Mouse (Mus musculus) intestine, embryonic 14.5 days (tissue): ENCODE results near the gene Clec16a. TPM values are rescaled to one million over a fixed set of nuclear protein-coding genes. Genes with fewer than 3 reads are reported as not detected.

Experiments
- ATAC-seq: fragments of 200-750 bp; cut with Nextera tagmentation; replicated peaks from 2 replicates; pipeline ENCODE4 v1.8.0; 2017; ENCODE audit warnings: low read depth, moderate number of reproducible peaks, moderate TSS enrichment, moderate library complexity; ENCODE audit not compliant: low FRiP score, low TSS enrichment
- DNase-seq: peaks from one replicate; pipeline ENCODE4 v3.0.0-alpha.2; 2018; ENCODE audit warnings: low spot score
- H3K27ac ChIP-seq: fragments of 300-500 bp; sonication (generic); 2 replicates; pipeline ENCODE4 v1.5.1; 2014; ENCODE audit warnings: low read depth, mild to moderate bottlenecking, control low read depth
- H3K27me3 ChIP-seq: fragments of 300-500 bp; sonication (generic); replicated peaks from 2 replicates; pipeline ENCODE4 v1.6.1; 2014; ENCODE audit warnings: low read length, control low read depth; ENCODE audit not compliant: control insufficient read depth, insufficient read depth
- H3K36me3 ChIP-seq: fragments of 300-500 bp; sonication (generic); 2 replicates; pipeline ENCODE4 v1.6.1; 2014; ENCODE audit warnings: low read length, control low read depth; ENCODE audit not compliant: control insufficient read depth, insufficient read depth
- H3K4me1 ChIP-seq: fragments of 300-500 bp; sonication (generic); replicated peaks from 2 replicates; pipeline ENCODE4 v1.6.1; 2014; ENCODE audit warnings: low read length, control low read depth, mixed read lengths; ENCODE audit not compliant: control insufficient read depth, insufficient read depth
- H3K4me2 ChIP-seq: fragments of 300-500 bp; sonication (generic); 2 replicates; pipeline ENCODE4 v1.6.1; 2014; ENCODE audit warnings: low read length
- H3K4me3 ChIP-seq: fragments of 300-500 bp; sonication (generic); 2 replicates; pipeline ENCODE4 v1.5.1; 2014; ENCODE audit warnings: low read depth, low read length, control low read depth, mixed read lengths
- H3K9ac ChIP-seq: fragments of 300-500 bp; sonication (generic); 2 replicates; pipeline ENCODE4 v1.6.1; 2014; ENCODE audit warnings: mild to moderate bottlenecking, low read length
- H3K9me3 ChIP-seq: fragments of 300-500 bp; sonication (generic); 2 replicates; pipeline ENCODE4 v1.6.1; 2016; ENCODE audit warnings: low read length, control low read depth; ENCODE audit not compliant: control insufficient read depth
- WGBS: fragments of 180-500 bp; shearing (Covaris S2); extraction: QIAGEN DNeasy Blood & Tissue Kit; methylation state at CpG from one replicate; pipeline ENCODE4 v1.1.7; 2014; 5-methylcytosine and 5-hydroxymethylcytosine counted together
- polyA plus RNA-seq: library from polyadenylated mRNA; unstranded; fragments of >200 nt; fragmentation: Nextera tagmentation; extraction: Ambion mirVana; gene quantifications from 2 replicates; pipeline ENCODE4 v1.2.1, GENCODE M21; 2014

Gene Clec16a
- polyA plus RNA-seq, 1 experiment from 2014 or later: 26.6 TPM

DNA sequence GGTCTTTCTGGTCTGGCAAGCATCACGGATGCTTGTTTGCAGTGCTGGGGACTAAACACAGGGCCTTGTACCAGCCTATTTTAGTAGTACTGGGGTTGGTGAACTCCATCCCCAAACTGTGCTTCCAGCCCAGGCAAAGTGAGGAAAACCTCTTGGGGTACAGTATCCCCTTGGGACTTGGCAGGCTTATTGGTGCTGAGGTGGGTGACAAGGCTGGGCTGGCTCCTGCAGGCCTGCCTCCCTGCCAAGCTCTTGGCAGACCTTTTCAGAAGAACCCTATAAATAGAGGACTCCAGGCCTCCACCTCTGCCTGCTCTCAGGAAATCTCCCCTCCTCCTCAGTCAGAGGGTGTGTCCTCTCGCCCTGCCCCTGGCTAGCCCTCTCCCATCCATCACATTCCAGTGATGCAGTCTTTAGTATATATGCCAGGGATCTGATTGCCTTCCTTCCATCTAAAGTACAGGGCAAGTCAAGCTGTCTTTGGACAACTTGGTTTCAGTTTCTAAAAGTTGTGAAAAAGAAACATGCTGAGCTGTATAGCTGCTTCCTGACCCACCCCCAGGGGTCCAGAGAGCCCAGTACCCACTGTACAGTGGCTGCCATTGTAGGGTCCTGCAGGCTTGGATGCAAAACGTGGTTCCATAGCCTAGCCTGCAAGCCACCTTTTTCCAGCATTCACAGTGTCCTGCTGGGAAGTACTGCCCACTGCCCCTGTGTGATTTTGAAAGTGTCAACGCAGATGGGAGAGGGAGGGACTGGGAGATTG is 241.8 kb downstream of the Clec16a start:
- DNase-seq: no peak

DNA sequence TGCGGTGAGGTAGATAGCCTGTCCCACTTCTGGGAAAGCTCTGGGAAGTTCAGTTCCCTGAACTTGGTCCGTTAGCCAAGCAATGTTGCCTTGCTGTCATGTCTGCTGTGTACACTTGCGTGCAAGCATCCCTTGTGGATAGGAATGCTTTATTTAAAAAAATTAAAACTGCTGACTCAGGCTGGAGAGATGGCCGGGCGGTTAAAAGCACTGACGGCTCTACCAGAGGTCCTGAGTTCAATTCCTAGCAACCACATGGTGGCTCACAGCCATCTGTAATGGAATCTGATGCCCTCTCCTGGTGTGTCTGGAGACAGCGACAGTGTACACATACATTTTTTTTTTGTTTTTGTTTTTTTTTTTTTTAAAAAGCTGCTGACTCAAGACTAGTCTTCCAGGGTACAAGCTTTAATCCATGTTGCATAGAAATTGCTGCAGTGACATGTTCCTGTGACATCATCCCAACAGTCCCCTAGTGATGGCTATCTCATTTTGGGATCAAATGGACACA is 242.5 kb downstream of the Clec16a start:
- Histone ChIP-seq H3K4me1 (peaks cover 16% of the 10 kb centered on the region; the same call in 1 of the 2 replicates), H3K27ac (no peak overlapping the region), H3K27me3 (no peaks in the 10 kb centered on the region), H3K4me2 (no peak overlapping the region), H3K36me3 (no peaks in the 10 kb centered on the region), H3K9ac (no peak overlapping the region), H3K9me3 (no peaks in the 10 kb centered on the region), H3K4me3 (no peak overlapping the region)
- 80% methylated on average over 7 of the region's 7 CpGs for WGBS
- no peak for ATAC-seq
- DNase-seq: no peak

More for the DNA sequence above, 241.8 kb downstream of the Clec16a start:
- Histone ChIP-seq H3K4me2 (peak overlapping the region; percentile 99; the same call in 1 of the 2 replicates), H3K4me3 (no peak overlapping the region), H3K9me3 (no peaks in the 10 kb centered on the region), H3K27ac (no peak overlapping the region), H3K36me3 (no peaks in the 10 kb centered on the region), H3K27me3 (no peaks in the 10 kb centered on the region), H3K9ac (no peak overlapping the region), H3K4me1 (peaks cover 22% of the 10 kb centered on the region)
- no peak for ATAC-seq
- 55% methylated on average over 4 of the region's 4 CpGs for WGBS

DNA sequence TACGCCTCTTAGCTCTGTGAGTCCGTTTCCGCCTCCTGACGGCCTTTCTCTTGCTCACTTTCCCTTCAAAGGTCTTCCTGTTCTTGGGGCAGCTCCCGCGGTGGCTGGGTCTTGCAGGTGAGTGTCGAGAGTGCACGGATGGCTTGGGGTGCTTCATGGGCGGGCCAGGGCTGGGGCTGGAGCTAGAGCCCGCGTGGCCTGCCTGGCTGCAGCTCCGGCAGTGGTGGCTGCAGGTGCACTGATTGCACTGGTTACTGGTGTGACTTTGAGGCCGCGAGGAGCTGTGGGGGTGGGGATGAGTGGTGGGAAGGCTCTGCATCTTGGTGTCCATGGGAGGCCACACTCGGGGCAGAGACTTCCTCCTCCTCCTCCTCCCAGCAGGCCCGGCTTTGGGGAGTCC is 243.1 kb downstream of the Clec16a start, which contains the start of gene Tnp2:
Gene Tnp2, minus strand, starts transcription at position 390 of the 400 bp plus-strand sequence.
- 47% methylated on average over 16 of the region's 16 CpGs for WGBS
- H3K9ac ChIP-seq: no peak within 1 kb of the TSS
- no peaks in the 10 kb centered on the region for H3K27me3 ChIP-seq
- H3K36me3 ChIP-seq: no peaks in the 10 kb centered on the region
- H3K27ac ChIP-seq: no peak within 1 kb of the TSS
- ATAC-seq: no peak
- H3K4me3 ChIP-seq: no peak within 1 kb of the TSS
- H3K9me3 ChIP-seq: no peaks in the 10 kb centered on the region
- DNase-seq: no peak
- no peak within 1 kb of the TSS for H3K4me2 ChIP-seq
- peaks cover 9% of the 10 kb centered on the region; the same call in 1 of the 2 replicates for H3K4me1 ChIP-seq

DNA sequence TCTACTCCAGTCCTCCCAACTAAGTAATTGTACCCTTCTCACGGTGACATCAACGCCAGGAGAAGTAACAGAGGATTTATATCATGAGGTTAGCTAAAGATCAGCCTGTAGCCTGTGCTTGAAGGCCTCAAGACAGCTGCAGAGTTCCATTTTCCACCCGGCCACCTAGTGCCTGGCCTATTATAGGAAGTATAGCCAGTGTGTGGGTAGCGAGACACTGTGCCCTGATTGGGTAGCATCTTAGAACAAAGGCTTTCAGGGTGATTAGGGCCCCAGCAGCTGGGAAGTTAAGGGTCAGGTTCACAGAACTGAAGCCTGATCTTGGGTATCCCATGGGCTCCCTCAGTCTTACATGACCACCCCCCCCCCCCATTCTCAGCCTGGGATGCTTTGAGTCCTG is 243.7 kb downstream of the Clec16a start:
- H3K4me1 ChIP-seq: peaks cover 5% of the 10 kb centered on the region; the same call in 1 of the 2 replicates
- DNase-seq: no peak
- H3K36me3 ChIP-seq: no peaks in the 10 kb centered on the region
- no peak overlapping the region for H3K27ac ChIP-seq
- H3K9me3 ChIP-seq: no peaks in the 10 kb centered on the region
- no peak overlapping the region for H3K9ac ChIP-seq
- no peak for ATAC-seq
- no peak overlapping the region for H3K4me2 ChIP-seq
- WGBS: 69% methylated on average over 4 of the region's 4 CpGs
- H3K4me3 ChIP-seq: no peak overlapping the region
- no peaks in the 10 kb centered on the region for H3K27me3 ChIP-seq

DNA sequence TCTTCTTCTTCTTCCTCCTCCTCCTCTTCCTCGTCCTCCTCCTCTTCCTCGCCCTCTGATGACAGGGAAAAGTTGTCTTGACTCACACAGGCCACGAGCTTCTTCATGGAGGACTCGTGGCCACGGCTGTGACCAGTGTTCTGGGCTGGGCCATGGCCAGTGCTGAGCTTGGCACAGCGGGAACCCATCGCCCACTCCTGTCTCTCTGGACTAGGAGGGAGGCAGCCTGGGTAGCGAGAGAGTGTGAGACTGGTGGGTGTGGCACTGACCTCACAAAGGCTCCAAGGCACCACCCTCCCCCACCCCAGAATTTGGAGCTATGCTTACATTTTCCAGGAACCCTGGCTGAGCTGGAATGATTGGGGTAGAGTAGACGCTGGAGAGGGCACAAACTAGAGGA is 245.6 kb downstream of the Clec16a start, which contains the start of gene Prm3:
Gene Prm3, minus strand, starts transcription at position 213 of the 400 bp plus-strand sequence.
- no peak within 1 kb of the TSS for H3K4me2 ChIP-seq
- no peak within 1 kb of the TSS for H3K4me3 ChIP-seq
- H3K27me3 ChIP-seq: peaks cover 7% of the 10 kb centered on the region
- no peak within 1 kb of the TSS for H3K27ac ChIP-seq
- ATAC-seq (no peak), DNase-seq (no peak)
- no peaks in the 10 kb centered on the region for H3K9me3 ChIP-seq
- H3K4me1 ChIP-seq: peaks cover 4% of the 10 kb centered on the region; the same call in 1 of the 2 replicates
- H3K9ac ChIP-seq: no peak within 1 kb of the TSS
- 77% methylated on average over 9 of the region's 9 CpGs for WGBS
- no peaks in the 10 kb centered on the region for H3K36me3 ChIP-seq

Other genes starting within 250 kb of the Clec16a start
- 21.4 and 24.0 TPM in 2 replicates for gene Emp2, start 231.4 kb upstream of the Clec16a start, polyA plus RNA-seq
- 0.19 and 0.28 TPM in 2 replicates for gene Tekt5, start 149.8 kb upstream of the Clec16a start, polyA plus RNA-seq
- gene Nubp1, start 133.4 kb upstream of the Clec16a start, polyA plus RNA-seq: 71.6 and 74.2 TPM in 2 replicates
- gene Tvp23a, start 98.0 kb upstream of the Clec16a start, polyA plus RNA-seq: 11.4 and 13.1 TPM in 2 replicates
- gene Ciita, start 65.3 kb upstream of the Clec16a start, polyA plus RNA-seq: 0.35 TPM in 2 replicates
- gene Dexi, start 2.3 kb upstream of the Clec16a start, polyA plus RNA-seq: 21.2 and 26.5 TPM in 2 replicates
- gene Socs1, start 240.2 kb downstream of the Clec16a start, polyA plus RNA-seq: 5.6 and 6.1 TPM in 2 replicates
- gene Tnp2, start 243.3 kb downstream of the Clec16a start, polyA plus RNA-seq: not detected in 2 replicates
- not detected in 2 replicates for gene Prm3, start 245.6 kb downstream of the Clec16a start, polyA plus RNA-seq